Mouse (Mus musculus): Measurements from ENCODE around the gene 1700028P14Rik.

Gene 1700028P14Rik

GRCm38 (mm10) chr19:23594950-23595349, 57.7 kb downstream of the 1700028P14Rik start:
- no peak for DNase-seq

DNA sequence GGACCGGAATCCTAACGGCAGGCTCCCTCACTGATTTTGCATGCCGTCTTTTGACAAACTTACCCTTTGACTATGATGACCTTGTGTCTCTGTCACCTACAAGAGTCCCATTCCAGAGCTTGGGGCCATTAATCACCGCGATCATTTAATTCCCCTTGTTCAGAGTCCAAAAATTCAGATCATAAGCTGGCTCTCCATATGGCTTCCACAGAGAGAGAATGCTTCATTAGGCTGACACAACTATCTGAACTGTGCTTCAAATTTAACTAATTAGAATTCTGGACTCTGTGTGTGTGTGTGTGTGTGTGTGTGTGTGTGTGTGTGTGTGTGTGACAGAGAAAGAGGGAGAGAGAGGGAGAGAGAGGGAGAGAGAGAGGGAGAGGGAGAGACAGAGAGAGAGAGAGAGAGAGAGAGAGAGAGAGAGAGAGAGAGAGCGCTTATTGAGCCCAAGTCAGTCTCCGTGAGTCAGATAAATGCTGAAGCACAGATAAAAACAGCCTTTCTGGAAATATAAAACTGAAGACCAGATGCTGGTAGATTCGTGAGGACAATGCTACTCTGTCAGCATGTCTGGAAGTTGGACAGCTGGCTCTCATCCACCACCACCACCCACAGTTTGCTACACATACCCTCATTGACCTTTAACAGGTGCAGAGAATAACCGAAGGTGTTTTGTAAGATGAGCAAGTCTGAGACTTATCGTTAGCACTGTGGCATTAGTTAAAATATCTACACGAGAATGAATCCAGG, 73.8 kb downstream of the 1700028P14Rik start:
- DNase-seq = no peak

GRCm38 (mm10) chr19:23576685-23577084, 75.9 kb downstream of the 1700028P14Rik start:
- no peak for DNase-seq

DNA sequence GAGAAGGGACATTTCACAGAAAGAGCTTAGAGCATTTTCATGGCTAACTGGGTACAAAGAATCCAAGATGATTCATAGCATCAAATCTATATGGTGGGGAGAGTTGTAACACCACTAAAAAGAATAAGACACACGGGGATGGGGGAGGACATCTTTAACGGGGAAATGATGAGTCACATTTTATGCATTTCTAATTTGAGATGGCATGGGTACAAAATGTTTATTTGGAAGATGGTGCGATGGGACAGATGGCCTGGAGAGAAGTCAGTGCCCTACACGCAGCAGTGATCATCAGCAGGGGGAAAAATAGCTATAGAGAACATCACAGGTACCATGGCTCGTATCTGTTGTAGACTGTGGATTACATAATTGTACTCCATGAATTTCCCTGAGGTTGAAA, 88.9 kb downstream of the 1700028P14Rik start:
- no peak for DNase-seq

DNA sequence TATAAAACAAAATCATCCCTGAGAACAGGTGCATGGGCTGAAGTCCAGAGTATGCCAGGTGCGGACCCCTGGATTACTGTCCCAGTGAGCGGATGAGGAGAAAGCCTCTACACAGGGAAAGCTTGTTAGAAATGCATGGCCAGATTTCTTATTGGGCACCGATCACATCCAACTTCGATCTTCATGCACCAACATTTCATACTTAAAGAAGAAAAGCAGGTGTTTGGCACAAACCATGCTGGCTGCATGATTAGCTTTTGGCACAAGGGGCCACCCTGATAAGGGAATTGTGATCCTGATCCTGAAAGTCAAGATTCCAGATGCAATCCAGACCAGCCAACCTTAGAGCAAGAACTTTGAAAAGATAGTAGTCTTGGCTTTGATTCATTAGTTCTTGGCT, 90.0 kb downstream of the 1700028P14Rik start:
- no peak for DNase-seq

- DNase-seq = no peak
Measured at GRCm38 (mm10) chr19:23562061-23562460, 90.6 kb downstream of the 1700028P14Rik start.

- DNase-seq = no peak
Measured at GRCm38 (mm10) chr19:23553450-23553849, 99.2 kb downstream of the 1700028P14Rik start.

- no peak for DNase-seq
Measured at GRCm38 (mm10) chr19:23545604-23546003, 107.0 kb downstream of the 1700028P14Rik start.

DNA sequence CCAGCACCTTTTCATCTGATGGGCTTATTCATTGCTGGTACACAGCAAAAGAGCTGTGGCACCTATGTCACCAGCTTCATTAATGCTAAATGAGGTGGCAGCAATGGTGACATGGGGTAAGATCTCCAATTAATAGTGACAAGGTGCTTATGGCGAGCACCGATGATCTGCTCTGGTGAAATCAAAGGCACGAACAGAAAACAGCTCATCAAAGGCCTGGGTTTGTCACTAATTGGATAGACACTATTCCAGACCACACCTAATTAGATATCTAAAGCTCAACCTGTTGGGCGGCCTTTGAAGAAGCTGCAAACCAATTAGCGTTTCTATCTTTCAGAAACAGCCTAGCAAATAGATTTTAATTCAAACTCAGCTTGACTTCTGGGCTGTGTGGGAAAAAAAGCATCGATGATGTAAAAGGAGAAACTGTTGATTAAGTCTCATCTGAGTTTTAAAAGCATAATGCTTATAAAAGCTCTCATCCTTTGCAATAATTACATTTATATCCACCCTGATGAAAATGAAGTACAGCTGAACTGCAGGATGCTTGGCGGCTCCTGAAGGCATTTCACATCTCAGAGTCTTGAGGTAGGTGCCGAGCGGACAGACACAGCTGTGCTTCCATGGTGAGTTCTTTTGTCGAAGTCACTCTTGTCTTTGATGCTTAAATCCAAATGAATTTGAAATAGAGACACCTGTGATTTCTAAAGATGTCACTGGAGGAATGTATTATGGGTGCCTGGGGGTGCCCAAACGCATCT, 109.2 kb downstream of the 1700028P14Rik start:
- DNase-seq = no peak

GRCm38 (mm10) chr19:23542759-23543158, 109.9 kb downstream of the 1700028P14Rik start:
- no peak for DNase-seq

GRCm38 (mm10) chr19:23535700-23536099, 116.9 kb downstream of the 1700028P14Rik start:
- no peak for DNase-seq

DNA sequence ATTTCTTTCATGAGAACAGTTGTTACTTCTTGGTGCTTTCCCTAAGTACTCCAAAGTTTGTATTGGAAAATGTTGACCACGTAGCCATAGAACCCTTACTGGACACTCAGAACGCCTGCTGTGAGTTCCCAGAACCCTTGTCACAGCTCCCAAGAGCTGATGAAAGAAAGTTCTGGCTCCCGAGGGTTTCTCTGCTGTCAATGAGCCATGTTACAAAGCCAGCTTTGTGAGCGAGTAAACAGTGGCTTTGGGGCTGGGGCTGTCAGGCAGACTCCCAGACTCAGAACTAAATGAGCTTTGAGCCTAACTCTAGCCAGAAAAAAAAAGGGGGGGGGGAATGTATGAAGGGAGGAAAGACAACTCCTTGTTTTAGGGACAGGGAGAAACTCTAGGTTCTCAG, 120.7 kb downstream of the 1700028P14Rik start:
- no peak for DNase-seq

DNA sequence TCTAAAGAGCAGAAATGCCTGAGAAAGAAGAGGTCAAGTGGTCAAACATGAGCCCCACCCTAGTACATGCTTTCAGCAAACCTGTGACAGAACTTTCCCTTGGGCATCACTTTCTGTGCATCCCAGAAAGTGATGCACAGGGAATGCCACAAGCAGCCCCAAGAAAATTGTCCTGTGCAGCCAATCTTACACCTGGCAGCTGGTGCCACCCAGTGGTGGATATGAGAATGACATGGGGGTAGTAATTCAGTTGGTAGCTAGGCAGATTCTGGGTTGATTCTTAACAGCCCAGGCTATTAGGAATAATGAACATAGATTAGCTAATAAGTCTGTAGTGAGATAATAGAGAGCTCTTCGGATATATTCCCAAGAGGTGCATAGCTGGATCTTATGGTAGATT, 128.9 kb downstream of the 1700028P14Rik start:
- peak; percentile 28 to 72 for DNase-seq

- no peak for DNase-seq
Measured at GRCm38 (mm10) chr19:23521831-23522230, 130.8 kb downstream of the 1700028P14Rik start.

- DNase-seq = no peak
Measured at GRCm38 (mm10) chr19:23521071-23521470, 131.5 kb downstream of the 1700028P14Rik start.

GRCm38 (mm10) chr19:23520629-23521028, 132.0 kb downstream of the 1700028P14Rik start:
- no peak for DNase-seq

GRCm38 (mm10) chr19:23518477-23518876, 134.1 kb downstream of the 1700028P14Rik start:
- no peak for DNase-seq

DNA sequence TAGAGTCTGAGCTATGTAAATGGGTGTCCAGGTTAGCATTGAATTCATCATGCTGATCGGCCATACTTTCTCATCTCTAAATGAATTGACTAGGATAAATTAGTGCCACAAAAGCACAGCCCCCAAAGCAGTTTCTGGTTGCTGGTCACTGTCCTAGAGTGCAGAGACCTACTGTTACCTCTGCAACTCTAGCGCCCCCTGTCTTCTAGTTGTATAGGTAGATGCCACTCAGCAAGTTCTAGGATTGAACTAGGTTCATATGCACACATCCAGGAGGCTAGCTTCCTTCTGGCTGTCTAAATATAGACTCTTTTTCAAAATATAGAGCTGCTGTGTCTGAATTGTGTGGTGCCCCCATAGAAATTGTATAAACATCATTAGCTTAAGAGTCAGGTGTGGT, 141.3 kb downstream of the 1700028P14Rik start:
- no peak for DNase-seq
